17 mouse cellular contexts compared by ENCODE assay signal in genomic region chr12:66443340-66443739, GRCm38 (mm10).
"Had no signal": no experiment of that assay in that cellular context is flagged by ENCODE, and none has a peak within 500 bp of the region (broad histone marks: within the 10 kb centered on the region; RNA-seq: fewer than 3 reads in every experiment).

No protein-coding gene starts in this region.

- H3K4me2 ChIP-seq: lung, embryonic 15.5 days; midbrain, embryonic 11.5 days; midbrain, embryonic 13.5 days; midbrain, embryonic 15.5 days; neural tube, embryonic 12.5 days; stomach, embryonic 15.5 days had no signal

- H3K27ac ChIP-seq: lung, embryonic 15.5 days; macrophage; midbrain, embryonic 13.5 days; midbrain, embryonic 15.5 days; neural tube, embryonic 12.5 days; stomach, embryonic 15.5 days; stomach, postnatal 0 days had no signal

- H3K9ac ChIP-seq: lung, embryonic 15.5 days; midbrain, embryonic 13.5 days; midbrain, embryonic 15.5 days; neural tube, embryonic 12.5 days; stomach, embryonic 15.5 days had no signal

- H3K27me3 ChIP-seq: lung, embryonic 15.5 days; megakaryocyte, embryonic 14.5 days; midbrain, embryonic 13.5 days; midbrain, embryonic 15.5 days; neural tube, embryonic 12.5 days; stomach, embryonic 15.5 days had no signal

- ATAC-seq: lung, postnatal 0 days; midbrain, embryonic 13.5 days; midbrain, embryonic 15.5 days had no signal

- H3K36me3 ChIP-seq: lung, embryonic 15.5 days; midbrain, embryonic 13.5 days; midbrain, embryonic 15.5 days; neural tube, embryonic 12.5 days; stomach, embryonic 15.5 days had no signal

- H3K4me3 ChIP-seq: lung, embryonic 15.5 days; megakaryocyte, embryonic 14.5 days; midbrain, embryonic 13.5 days; midbrain, embryonic 15.5 days; neural tube, embryonic 12.5 days; stomach, embryonic 15.5 days had no signal

- H3K9me3 ChIP-seq: lung, embryonic 15.5 days; megakaryocyte, embryonic 14.5 days; midbrain, embryonic 13.5 days; midbrain, embryonic 15.5 days; neural tube, embryonic 12.5 days; stomach, embryonic 15.5 days had no signal

- H3K4me1 ChIP-seq: lung, embryonic 15.5 days; megakaryocyte, embryonic 14.5 days; midbrain, embryonic 13.5 days; midbrain, embryonic 15.5 days; neural tube, embryonic 12.5 days; stomach, embryonic 15.5 days had no signal

- DNase-seq: lung, adult 2 months; lung, postnatal 14 days; lung, postnatal 36 days; right cerebral cortex, postnatal 14 days; thymus, adult 2 months; thymus, postnatal 25 days; thymus, postnatal 4 days had no signal
